Mouse (Mus musculus) layer of hippocampus, postnatal 10 days (tissue): ENCODE measurements at regions not wholly inside any gene's neighbourhood (a gene's known extent, or its start where the extent isn't known, plus 50 kb on each side); places are given as distances from the start of the nearest gene placed in this dataset.

Experiments used
- DNase-seq, 2 experiments: peaks; one replicate each; pipeline ENCODE4 v3.0.0; 2021; ENCODE audit warnings: low spot score in 2 of 2

DNA sequence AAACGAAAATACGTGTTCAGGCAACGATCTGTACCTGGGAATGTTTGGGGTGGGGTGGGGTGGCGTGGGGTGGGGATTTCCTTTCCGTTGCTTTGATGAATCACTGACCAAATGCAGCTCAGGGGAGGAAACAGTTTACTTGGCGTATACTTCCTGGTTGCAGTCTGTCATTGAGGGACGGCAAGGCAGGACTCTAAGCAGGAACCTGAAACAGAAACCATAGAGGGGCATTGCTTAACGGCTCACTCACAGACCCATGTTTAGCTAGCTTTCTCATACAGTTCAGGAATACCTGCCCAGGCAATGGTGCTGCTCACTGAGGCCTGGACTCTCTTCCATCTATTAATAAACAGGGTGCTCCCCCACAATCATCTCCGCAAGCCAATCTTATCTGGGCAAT, 55.1 kb upstream of the Smox start:
- no peak for DNase-seq

- no peak for DNase-seq
These were observed 60.8 kb upstream of the Smox start for GRCm38 (mm10) chr2:131430474-131430873.

DNA sequence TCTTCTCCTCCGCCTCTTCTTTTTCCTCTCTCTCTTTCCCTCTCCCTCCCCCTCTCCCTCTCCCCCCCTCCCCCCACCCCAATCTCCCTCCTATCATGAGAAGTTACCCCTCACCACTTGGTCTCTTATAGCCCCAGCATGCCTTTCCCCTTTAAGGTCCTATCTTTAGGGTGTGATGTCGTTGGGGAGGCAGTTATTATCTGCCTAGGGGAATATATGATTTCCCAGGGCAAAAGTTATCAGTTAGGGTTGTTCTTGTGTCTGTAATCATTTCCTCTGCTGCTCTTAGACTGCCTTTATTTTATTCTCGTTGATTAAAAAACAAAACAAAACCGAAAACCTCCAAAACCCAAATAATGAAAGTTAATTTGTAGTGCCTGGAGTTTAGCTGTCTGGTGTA, 63.2 kb upstream of the Smox start:
- DNase-seq: no peak

DNA sequence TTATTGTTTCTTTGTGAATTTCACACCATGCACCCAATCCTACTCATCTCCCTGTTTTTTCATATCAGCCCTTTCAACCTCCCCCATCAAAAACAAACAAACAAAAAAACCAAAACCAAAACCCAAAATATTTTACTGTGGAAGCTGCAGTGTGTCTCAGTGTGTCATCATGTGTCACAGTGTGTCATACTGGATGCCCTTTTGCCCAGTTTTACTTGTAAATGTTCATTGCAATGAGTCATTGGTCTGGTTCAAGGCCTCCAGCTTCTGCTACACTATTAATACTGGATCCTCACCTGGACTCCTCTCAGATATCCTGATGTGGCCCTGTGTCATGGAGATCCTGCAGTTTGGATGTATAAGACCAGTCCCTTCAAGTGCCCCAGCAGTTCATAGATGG, 64.4 kb upstream of the Smox start:
- DNase-seq: no peak

- no peak for DNase-seq
These were observed 67.5 kb upstream of the Smox start for GRCm38 (mm10) chr2:131423616-131424320.

GRCm38 (mm10) chr2:131422907-131423445, 68.3 kb upstream of the Smox start:
- DNase-seq: peak; percentile 64 to 66

GRCm38 (mm10) chr2:131418130-131418529, 65.4 kb upstream of the Rnf24 start:
- no peak for DNase-seq

DNA sequence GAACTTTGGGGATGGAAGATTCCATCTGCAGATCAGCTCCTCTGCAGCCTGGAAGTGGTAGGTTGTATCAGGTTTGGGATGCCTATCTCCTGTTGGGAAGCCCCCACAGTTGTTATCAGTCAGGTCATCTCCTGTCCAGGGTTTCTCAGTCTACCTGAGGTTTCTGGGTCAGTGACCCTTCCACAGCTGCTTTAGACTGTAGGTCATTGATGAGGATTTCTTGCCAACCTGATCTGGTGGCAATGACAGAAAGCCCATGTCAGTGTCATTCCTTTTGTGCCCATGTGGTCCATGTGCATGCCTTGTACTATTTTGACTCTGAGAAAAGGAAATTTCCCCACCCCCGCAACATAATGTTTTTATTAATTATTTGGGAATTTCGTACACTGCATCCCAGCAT, 64.8 kb upstream of the Rnf24 start:
- DNase-seq: no peak

DNA sequence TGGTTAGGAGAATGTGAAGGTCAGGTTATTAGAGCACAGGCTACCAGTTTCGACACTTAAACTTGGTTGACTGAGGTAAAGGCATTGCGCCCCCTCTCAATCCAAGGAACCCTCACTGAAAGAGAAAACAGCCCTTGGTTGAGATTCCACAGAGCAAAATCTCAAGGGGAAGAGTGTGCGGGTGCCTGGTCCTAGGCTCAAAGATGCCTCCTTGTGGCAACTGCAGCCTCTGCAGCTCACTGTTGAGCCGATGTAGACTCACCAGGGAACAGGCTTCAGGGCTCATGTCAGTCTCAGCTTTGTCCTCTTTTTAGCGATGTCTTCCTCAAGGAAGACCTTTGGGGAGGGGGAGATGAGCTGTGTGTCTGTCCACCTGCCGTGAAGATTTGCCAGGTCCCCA, 63.8 kb upstream of the Rnf24 start:
- DNase-seq: peak; percentile 73 to 78

GRCm38 (mm10) chr2:131410906-131411520, 58.3 kb upstream of the Rnf24 start:
- DNase-seq: no peak

DNA sequence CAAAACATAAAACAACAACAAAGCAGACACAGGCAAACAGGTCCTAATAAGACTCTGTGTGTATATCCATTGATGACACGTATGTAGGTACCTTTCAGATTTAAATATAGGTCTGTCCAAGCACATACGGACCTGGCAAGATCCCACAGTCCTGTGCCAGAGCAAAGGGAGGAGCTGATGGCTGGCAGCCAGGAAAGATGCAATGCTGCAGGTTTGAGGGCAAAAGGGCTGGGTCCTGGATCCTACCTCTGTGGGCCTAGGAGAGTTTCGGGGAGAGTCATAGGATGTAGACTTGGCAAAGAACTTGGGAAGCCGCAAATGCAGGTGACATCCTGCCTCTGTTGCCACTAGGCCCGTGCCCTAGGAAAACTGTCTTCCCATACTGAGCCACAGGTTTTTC, 54.6 kb upstream of the Rnf24 start:
- DNase-seq: no peak

- DNase-seq: no peak
These were observed 51.5 kb upstream of the Rnf24 start for GRCm38 (mm10) chr2:131404218-131404555.

DNA sequence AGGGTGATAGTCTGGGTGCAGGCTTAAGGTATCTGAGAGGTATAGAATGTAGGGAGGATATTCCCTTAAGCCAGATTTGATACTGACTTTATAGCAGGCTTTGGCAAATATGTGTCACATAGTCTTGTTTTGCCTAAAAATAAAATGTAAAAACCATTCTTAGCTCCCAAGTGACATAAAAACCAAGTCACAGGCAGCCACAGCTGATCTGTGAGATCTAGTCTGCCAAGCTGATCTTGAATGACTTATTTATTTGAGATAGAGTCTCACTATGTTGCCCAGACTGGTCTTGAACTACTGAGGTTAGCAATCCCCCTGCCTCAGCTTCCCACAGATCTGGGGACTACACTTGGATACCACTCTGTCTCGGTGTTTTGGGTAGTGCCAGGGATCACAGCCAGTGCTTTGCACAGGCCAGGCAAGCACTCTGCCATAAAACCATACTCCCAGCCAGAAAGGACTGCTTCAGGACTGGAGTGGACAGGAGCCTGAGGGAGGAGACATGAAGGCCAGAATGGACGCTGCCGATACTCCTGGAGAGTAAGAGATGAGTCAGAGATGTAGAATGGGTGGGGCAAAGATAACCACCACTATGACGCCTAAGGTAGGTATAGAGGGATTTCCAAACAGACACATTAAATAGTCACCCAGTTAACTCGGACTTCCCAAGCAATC, 51.0 kb upstream of the Rnf24 start:
- no peak for DNase-seq
